Mouse (Mus musculus) hindbrain, embryonic 10.5 days (tissue): ENCODE results near the gene Gnai3. TPM values are rescaled to one million over a fixed set of nuclear protein-coding genes. Genes with fewer than 3 reads are reported as not detected.
A peak's percentile ranks its signal among the peaks of the same experiment; 100 is the strongest.

Experiments used
- DNase-seq: peaks from one replicate; pipeline ENCODE4 v3.0.0-alpha.2; 2017; ENCODE audit warnings: low spot score
- H3K27ac ChIP-seq: fragments of 300-500 bp; sonication (generic); 2 replicates; pipeline ENCODE4 v1.5.1; 2016; ENCODE audit warnings: mild to moderate bottlenecking, moderate library complexity
- H3K27me3 ChIP-seq: fragments of 300-500 bp; sonication (generic); 2 replicates; pipeline ENCODE4 v1.6.1; 2016; ENCODE audit warnings: mild to moderate bottlenecking; ENCODE audit not compliant: poor library complexity, insufficient read depth, severe bottlenecking
- H3K36me3 ChIP-seq: fragments of 300-500 bp; sonication (generic); 2 replicates; pipeline ENCODE4 v1.6.1; 2016; ENCODE audit warnings: mild to moderate bottlenecking, moderate library complexity
- H3K4me1 ChIP-seq: fragments of 300-500 bp; sonication (generic); replicated peaks from 2 replicates; pipeline ENCODE4 v1.6.1; 2016; ENCODE audit warnings: mild to moderate bottlenecking
- H3K4me3 ChIP-seq: fragments of 300-500 bp; sonication (generic); 2 replicates; pipeline ENCODE4 v1.5.1; 2016; ENCODE audit warnings: mild to moderate bottlenecking, moderate library complexity
- H3K9me3 ChIP-seq: fragments of 300-500 bp; sonication (generic); 2 replicates; pipeline ENCODE4 v1.6.1; 2016; ENCODE audit warnings: mild to moderate bottlenecking, moderate library complexity
- WGBS: fragments of 180-500 bp; shearing (Covaris S2); methylation state at CpG from one replicate; pipeline ENCODE4 v1.1.7; 2016; 5-methylcytosine and 5-hydroxymethylcytosine counted together
- polyA plus RNA-seq: library from polyadenylated mRNA; unstranded; fragments of >200 nt; fragmentation: Nextera tagmentation; extraction: Ambion mirVana; gene quantifications from 2 replicates; pipeline ENCODE4 v1.2.1, GENCODE M21; 2016

Gnai3 gene
- 178 and 201 TPM in 2 replicates for polyA plus RNA-seq

GRCm38 (mm10) chr3:108145534-108146445 lies at the start of gene Gnai3:
Gnai3 (minus strand) TSS chr3:108146146.
- Histone ChIP-seq H3K4me1 (peaks cover 29% of the 10 kb centered on the region), H3K4me3 (peak within 1 kb of the TSS; percentile 89), H3K9me3 (no peaks in the 10 kb centered on the region), H3K27ac (peak within 1 kb of the TSS; percentile 97), H3K27me3 (no peaks in the 10 kb centered on the region), H3K36me3 (peaks cover 9% of the 10 kb centered on the region)
- DNase-seq: peak; percentile 95
- under 1% methylated on average over 63 of the region's 63 CpGs for WGBS

DNA sequence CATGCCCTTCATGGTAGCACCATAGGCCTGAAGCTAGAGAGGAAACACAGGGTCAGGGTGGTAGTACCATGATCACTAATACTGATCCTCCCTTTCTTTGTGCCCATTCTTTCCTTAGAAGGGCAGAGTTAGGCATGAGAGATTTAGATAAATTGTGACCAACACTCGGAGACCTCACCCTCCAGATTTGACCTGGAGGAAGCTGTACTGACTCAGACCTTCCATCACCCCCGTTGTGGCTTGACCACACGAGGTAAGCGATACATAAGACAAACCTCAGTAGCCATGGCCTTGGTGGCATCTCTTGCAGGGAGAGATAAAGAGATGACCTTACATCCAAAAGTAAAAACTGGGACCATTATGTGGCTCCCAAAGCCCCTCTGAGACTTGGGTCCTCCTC lies 49.3 kb upstream of the Gnai3 start:
- H3K9me3 ChIP-seq: no peaks in the 10 kb centered on the region
- 83% methylated on average over 4 of the region's 4 CpGs for WGBS
- DNase-seq: no peak
- peaks cover 16% of the 10 kb centered on the region for H3K36me3 ChIP-seq
- no peak overlapping the region for H3K27ac ChIP-seq
- no peaks in the 10 kb centered on the region for H3K27me3 ChIP-seq
- peaks cover 44% of the 10 kb centered on the region for H3K4me1 ChIP-seq
- H3K4me3 ChIP-seq: no peak overlapping the region

- WGBS: 82% methylated on average over 4 of the region's 4 CpGs
- H3K4me1 ChIP-seq: peaks cover 39% of the 10 kb centered on the region
- H3K27ac ChIP-seq: no peak overlapping the region
- H3K36me3 ChIP-seq: peaks cover 8% of the 10 kb centered on the region
- no peak overlapping the region for H3K4me3 ChIP-seq
- H3K9me3 ChIP-seq: no peaks in the 10 kb centered on the region
- H3K27me3 ChIP-seq: no peaks in the 10 kb centered on the region; the same call in 1 of the 2 replicates
- no peak for DNase-seq
Observed at GRCm38 (mm10) chr3:108193686-108194085, 47.7 kb upstream of the Gnai3 start.

- Histone ChIP-seq H3K4me1 (peaks cover 43% of the 10 kb centered on the region), H3K27me3 (peaks cover 25% of the 10 kb centered on the region), H3K4me3 (no peak overlapping the region), H3K36me3 (peaks cover 12% of the 10 kb centered on the region), H3K9me3 (no peaks in the 10 kb centered on the region), H3K27ac (peak overlapping the region; percentile 29; the same call in 1 of the 2 replicates)
- no peak for DNase-seq
- 78% methylated on average over 5 of the region's 5 CpGs for WGBS
Observed at GRCm38 (mm10) chr3:108189897-108190296, 44.0 kb upstream of the Gnai3 start.

- WGBS: 74% methylated on average over 9 of the region's 9 CpGs
- Histone ChIP-seq H3K27me3 (peaks cover 35% of the 10 kb centered on the region), H3K4me3 (peak overlapping the region; percentile 23; the same call in 1 of the 2 replicates), H3K4me1 (peaks cover 41% of the 10 kb centered on the region), H3K9me3 (no peaks in the 10 kb centered on the region), H3K36me3 (peaks cover 12% of the 10 kb centered on the region), H3K27ac (no peak overlapping the region)
- no peak for DNase-seq
Observed at GRCm38 (mm10) chr3:108188716-108189490, 43.0 kb upstream of the Gnai3 start.

GRCm38 (mm10) chr3:108187111-108187795 lies 41.3 kb upstream of the Gnai3 start:
- H3K4me3 ChIP-seq: peak overlapping the region; percentile 84
- no peaks in the 10 kb centered on the region for H3K9me3 ChIP-seq
- WGBS: 57% methylated on average over 20 of the region's 20 CpGs
- H3K27me3 ChIP-seq: peaks cover 37% of the 10 kb centered on the region
- no peak for DNase-seq
- peak overlapping the region; percentile 90; the same call in 1 of the 2 replicates for H3K27ac ChIP-seq
- H3K36me3 ChIP-seq: peaks cover 12% of the 10 kb centered on the region
- H3K4me1 ChIP-seq: peaks cover 41% of the 10 kb centered on the region

GRCm38 (mm10) chr3:108186098-108187047 lies 40.4 kb upstream of the Gnai3 start, which contains the start of gene Amigo1:
Amigo1 (plus strand) TSS chr3:108186335.
- Histone ChIP-seq H3K4me1 (peaks cover 41% of the 10 kb centered on the region), H3K27ac (peak within 1 kb of the TSS; percentile 90), H3K4me3 (peak within 1 kb of the TSS; percentile 84), H3K36me3 (peaks cover 12% of the 10 kb centered on the region), H3K27me3 (peaks cover 37% of the 10 kb centered on the region), H3K9me3 (no peaks in the 10 kb centered on the region)
- WGBS: under 1% methylated on average over 100 of the region's 100 CpGs
- DNase-seq: peak; percentile 56

DNA sequence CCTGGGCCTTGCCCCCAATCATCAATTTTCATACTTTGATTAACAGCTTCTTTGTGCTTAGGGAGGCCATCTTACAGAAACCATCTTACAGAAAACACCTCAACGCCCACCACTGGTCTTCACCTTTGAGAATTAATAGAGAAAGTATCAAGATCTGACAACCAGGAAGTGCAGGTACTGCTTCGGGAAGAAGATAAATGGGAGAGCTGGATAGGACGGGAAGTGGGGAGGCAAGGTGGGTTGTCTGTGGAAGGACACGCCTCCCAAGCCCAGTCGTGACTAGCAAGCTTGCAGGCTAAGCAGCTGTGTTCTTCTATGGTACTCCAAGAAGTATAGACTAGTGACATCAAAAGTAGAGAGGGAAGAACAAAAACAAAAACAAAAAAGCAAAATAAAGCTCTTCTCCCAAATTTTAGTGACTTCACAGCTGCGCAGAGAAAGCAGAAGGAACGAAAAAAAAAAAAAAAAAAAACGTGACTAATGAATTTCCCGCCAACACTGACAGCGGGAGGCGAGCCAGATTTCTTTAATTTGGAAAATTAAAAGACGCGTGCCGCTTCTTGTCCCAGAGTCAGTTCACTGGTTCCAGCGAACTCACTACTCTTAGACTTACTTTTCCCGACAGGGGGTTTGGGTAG lies 39.6 kb upstream of the Gnai3 start:
- Histone ChIP-seq H3K36me3 (peaks cover 12% of the 10 kb centered on the region), H3K4me1 (peaks cover 40% of the 10 kb centered on the region), H3K4me3 (peak overlapping the region; percentile 84), H3K27me3 (peaks cover 37% of the 10 kb centered on the region), H3K27ac (peak overlapping the region; percentile 90), H3K9me3 (no peaks in the 10 kb centered on the region)
- DNase-seq: no peak
- WGBS: 4% methylated on average over 16 of the region's 16 CpGs

- no peak overlapping the region for H3K27ac ChIP-seq
- no peak for DNase-seq
- WGBS: 78% methylated on average over 3 of the region's 3 CpGs
- H3K4me3 ChIP-seq: no peak overlapping the region
- H3K27me3 ChIP-seq: peaks cover 37% of the 10 kb centered on the region
- peaks cover 37% of the 10 kb centered on the region for H3K4me1 ChIP-seq
- peaks cover 12% of the 10 kb centered on the region for H3K36me3 ChIP-seq
- H3K9me3 ChIP-seq: no peaks in the 10 kb centered on the region
Observed at GRCm38 (mm10) chr3:108184742-108185141, 38.8 kb upstream of the Gnai3 start.

- H3K27ac ChIP-seq: no peak overlapping the region
- no peaks in the 10 kb centered on the region for H3K9me3 ChIP-seq
- H3K27me3 ChIP-seq: peaks cover 18% of the 10 kb centered on the region
- no peaks in the 10 kb centered on the region for H3K36me3 ChIP-seq
- H3K4me3 ChIP-seq: no peak overlapping the region
- H3K4me1 ChIP-seq: peaks cover 7% of the 10 kb centered on the region
- 45% methylated on average over 2 of the region's 2 CpGs for WGBS
- no peak for DNase-seq
Observed at GRCm38 (mm10) chr3:108180514-108180913, 34.6 kb upstream of the Gnai3 start.
